Mouse (Mus musculus): Measurements from ENCODE around the gene Xrcc4.

DNA sequence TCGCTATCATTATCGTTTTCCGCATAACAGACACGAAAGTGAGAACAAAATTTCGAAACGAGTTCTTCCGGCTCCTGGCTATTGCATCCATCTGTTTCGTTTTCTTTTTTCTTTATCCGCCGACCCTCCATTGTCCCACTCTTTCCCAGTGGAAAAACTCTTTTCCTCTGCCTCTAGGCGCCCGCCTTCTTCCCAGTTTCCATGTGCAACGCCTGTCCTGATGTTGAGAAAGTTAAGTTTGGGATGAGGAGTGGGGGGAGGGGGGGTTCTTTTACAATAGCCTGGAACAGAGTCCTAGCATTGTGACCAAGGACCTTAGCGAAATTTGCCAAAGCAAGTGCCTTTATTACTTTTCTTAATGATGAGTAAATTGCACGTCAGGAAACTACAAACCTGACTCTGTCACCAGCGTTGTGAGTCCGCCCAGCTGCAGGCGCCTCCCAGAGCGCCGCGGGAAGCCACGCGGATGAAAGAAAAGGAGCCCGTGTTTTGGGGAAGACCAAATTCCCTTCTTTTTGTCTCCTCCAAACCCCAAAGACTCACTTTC, 349.6 kb downstream of the Xrcc4 start:
- TF ChIP-seq CTCF (conservative IDR thresholded peaks at IDR 0.05; ENCODE audit: insufficient read depth, insufficient read length, low read depth, low read length) (no peak), POLR2A (IDR thresholded peaks at IDR 0.05; ENCODE audit: low read depth, low read length) (no peak)

All from kidney, adult 2 months (tissue).